Comparison of ENCODE assay signal across 9 mouse cellular contexts in the genomic region with DNA sequence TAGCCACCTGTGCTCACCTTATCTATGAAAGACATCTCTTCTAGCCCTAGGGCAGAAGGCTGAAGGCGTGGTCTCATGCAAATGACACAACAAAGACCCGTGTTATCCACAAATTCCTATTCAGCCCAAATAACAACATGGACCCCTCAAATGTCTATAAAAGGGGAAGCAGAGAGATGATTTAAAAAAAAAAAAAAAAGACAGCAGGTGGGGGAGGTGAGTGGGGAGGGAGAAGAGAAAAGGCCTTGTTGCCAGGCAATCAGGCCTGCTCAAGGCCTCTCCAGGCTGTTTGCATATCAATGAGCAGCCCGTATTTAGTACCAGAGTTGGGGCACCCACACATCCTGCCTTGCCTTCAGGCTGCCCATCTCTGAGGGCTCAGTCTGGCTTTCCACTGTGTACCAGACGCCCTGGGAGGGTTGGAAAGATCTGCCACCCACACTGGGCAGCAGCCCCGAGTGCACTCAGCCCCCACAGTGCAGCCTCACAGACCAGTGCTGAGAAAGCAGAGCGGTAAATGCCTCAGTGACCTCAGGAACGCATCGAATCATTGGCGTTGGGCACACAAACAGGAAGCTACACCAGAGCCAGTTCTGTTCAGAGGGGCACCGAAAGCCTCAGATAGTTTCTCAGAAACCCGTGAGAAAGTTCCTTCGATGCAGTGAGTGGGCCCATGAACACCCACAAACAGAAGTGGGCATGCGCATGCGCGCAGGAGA.
DNase-seq lines count a peak whose midpoint lies in the region; ATAC-seq and TF ChIP-seq lines count a peak whose summit lies in the region.
"Had no signal": no experiment of that assay in that cellular context is flagged by ENCODE, and none has a peak within 500 bp of the region (broad histone marks: within the 10 kb centered on the region; RNA-seq: fewer than 3 reads in every experiment).

No protein-coding gene starts in this region.

- peak overlapping the region; percentile 15; the same call in 1 of the 2 replicates for H3K27ac ChIP-seq in ES-E14 (ENCODE audit: insufficient read depth, low read depth, low read length, poor library complexity, severe bottlenecking)
- H3K27ac ChIP-seq in hindbrain, embryonic 11.5 days (ENCODE audit: low read depth, low read length) = no peak overlapping the region
- no peak overlapping the region for H3K27ac ChIP-seq in heart, embryonic 10.5 days
- H3K27ac ChIP-seq: macrophage had no signal

- no peaks in the 10 kb centered on the region for H3K9me3 ChIP-seq in ES-E14 (ENCODE audit: control insufficient read depth, insufficient read depth, low read depth, low read length)
- H3K9me3 ChIP-seq in hindbrain, embryonic 11.5 days (ENCODE audit: control insufficient read depth, low read length) = no peaks in the 10 kb centered on the region
- H3K9me3 ChIP-seq in heart, embryonic 10.5 days = no peaks in the 10 kb centered on the region

- no peak overlapping the region for H3K9ac ChIP-seq in ES-E14 (ENCODE audit: insufficient read depth, low read depth, low read length, poor library complexity, severe bottlenecking)
- H3K9ac ChIP-seq in hindbrain, embryonic 11.5 days (ENCODE audit: low read depth, low read length) = no peak overlapping the region

- WGBS in hindbrain, embryonic 11.5 days = 44% methylated on average over 15 of the region's 15 CpGs
- WGBS in heart, embryonic 10.5 days = 66% methylated on average over 15 of the region's 15 CpGs

- no peaks in the 10 kb centered on the region for H3K27me3 ChIP-seq in hindbrain, embryonic 11.5 days (ENCODE audit: control insufficient read depth, insufficient read depth, low read length)
- 0 out of 2 replicates have a peak, but pooled peaks cover 5% of the 10 kb centered on the region for H3K27me3 ChIP-seq in heart, embryonic 10.5 days (ENCODE audit: insufficient read depth, poor library complexity, severe bottlenecking)

- peaks cover 11 to 34% of the 10 kb centered on the region in 2 experiments; a peak in 3 of 4 replicates for H3K4me1 ChIP-seq in ES-E14 (ENCODE audit: control insufficient read depth in 2 of 2, insufficient read depth in 2 of 2, low read length in 2 of 2, poor library complexity in 1 of 2)
- H3K4me1 ChIP-seq in hindbrain, embryonic 11.5 days (replicated peaks; ENCODE audit: control insufficient read depth, insufficient read depth, low read length) = peaks cover 2% of the 10 kb centered on the region; the same call in 1 of the 2 replicates
- peaks cover 20% of the 10 kb centered on the region for H3K4me1 ChIP-seq in heart, embryonic 10.5 days

- ATAC-seq in hindbrain, embryonic 11.5 days (ENCODE audit: low FRiP score) = peak; percentile 64; the same call in 1 of the 2 replicates
- no peak for ATAC-seq in erythroid progenitor cell, adult 5-6 weeks (replicated peaks; ENCODE audit: low FRiP score, poor library complexity, severe bottlenecking)

- in situ Hi-C loops in ES-E14 (cut with MboI; ENCODE audit: low sequenced_read_pairs in 2 of 2, unreplicated experiment in 2 of 2) = no loop called here

- no peak overlapping the region for H3K4me2 ChIP-seq in hindbrain, embryonic 11.5 days (replicated peaks; ENCODE audit: low read depth, low read length)

- no peaks in the 10 kb centered on the region for H3K36me3 ChIP-seq in ES-E14 (ENCODE audit: control insufficient read depth, insufficient read depth, low read length, poor library complexity, severe bottlenecking)
- H3K36me3 ChIP-seq in hindbrain, embryonic 11.5 days (ENCODE audit: control insufficient read depth, insufficient read depth, low read length) = no peaks in the 10 kb centered on the region
- no peaks in the 10 kb centered on the region for H3K36me3 ChIP-seq in heart, embryonic 10.5 days

- 0 out of 4 replicates have a peak overlapping the region, but pooled peaks of 1 of the 2 experiments have one; percentile 2 for H3K4me3 ChIP-seq in ES-E14 (ENCODE audit: insufficient read depth in 1 of 2, low read depth in 1 of 2, low read length in 2 of 2, poor library complexity in 1 of 2, severe bottlenecking in 1 of 2)
- H3K4me3 ChIP-seq in hindbrain, embryonic 11.5 days (ENCODE audit: low read depth, low read length) = no peak overlapping the region
- no peak overlapping the region for H3K4me3 ChIP-seq in heart, embryonic 10.5 days

- peak; percentile 27 to 31 for DNase-seq in B cell, adult 2 months
- no peak for DNase-seq in ES-E14 (ENCODE audit: low read depth, low spot score)
- DNase-seq in hindbrain, embryonic 11.5 days (ENCODE audit: low spot score) = peak; percentile 31
- DNase-seq in mesoderm, embryonic 11.5 days (ENCODE audit: low read depth, low spot score) = peak; percentile 12
- no peak for DNase-seq in lung, adult 18-20 months
- no peak for DNase-seq in c-Kit-positive CD71-positive TER-119-positive erythroid progenitor cells, embryonic 14.5 days (ENCODE audit: low spot score)
- DNase-seq in heart, embryonic 10.5 days (ENCODE audit: low spot score) = no peak

TF ChIP-seq in ES-E14, 5 proteins besides CTCF, POLR2A, EP300 and RAD21:
- TF ChIP-seq ZNF384 (IDR thresholded peaks at IDR 0.05; ENCODE audit: low read depth, low read length) (peak; percentile 95), MAFK (IDR thresholded peaks at IDR 0.05; ENCODE audit: insufficient read depth, low read depth, low read length) (no peak)

Comparison
In these comparisons a context has a peak if more than half of its experiments do, and no peak if none do; other contexts are left out.
1. DNase-seq: peak in B cell, adult 2 months (2 of 2), hindbrain, embryonic 11.5 days (single experiment) and mesoderm, embryonic 11.5 days (single experiment); none in ES-E14 (single experiment), lung, adult 18-20 months (0 of 2), c-Kit-positive CD71-positive TER-119-positive erythroid progenitor cells, embryonic 14.5 days (single experiment) and heart, embryonic 10.5 days (single experiment).